Mouse (Mus musculus) limb, embryonic 11.5 days (tissue): ENCODE data around the gene Susd2. TPM values are rescaled to one million over a fixed set of nuclear protein-coding genes. Genes with fewer than 3 reads are reported as not detected.

ENCODE experiments used
- ATAC-seq: fragments of 200-750 bp; cut with Nextera tagmentation; 2 replicates; pipeline ENCODE4 v1.8.0; 2017; ENCODE audit warnings: low read depth; ENCODE audit not compliant: insufficient number of reproducible peaks, low FRiP score, low TSS enrichment
- DNase-seq: peaks from one replicate; pipeline ENCODE4 v3.0.0-alpha.2; 2015; ENCODE audit warnings: low spot score
- H3K27ac ChIP-seq: fragments of 300-500 bp; sonication (generic); replicated peaks from 2 replicates; pipeline ENCODE4 v1.5.1; 2014; ENCODE audit warnings: low read depth, mild to moderate bottlenecking, low read length
- H3K27me3 ChIP-seq: fragments of 300-500 bp; sonication (generic); 2 replicates; pipeline ENCODE4 v1.6.1; 2014; ENCODE audit warnings: mild to moderate bottlenecking, low read length, mixed read lengths; ENCODE audit not compliant: control insufficient read depth, insufficient read depth
- H3K36me3 ChIP-seq: fragments of 300-500 bp; sonication (generic); 2 replicates; pipeline ENCODE4 v1.6.1; 2014; ENCODE audit warnings: mild to moderate bottlenecking, low read length, moderate library complexity, mixed read lengths; ENCODE audit not compliant: control insufficient read depth, insufficient read depth
- H3K4me1 ChIP-seq: fragments of 300-500 bp; sonication (generic); 2 replicates; pipeline ENCODE4 v1.6.1; 2014; ENCODE audit warnings: low read length, mixed read lengths; ENCODE audit not compliant: control insufficient read depth, insufficient read depth
- H3K4me2 ChIP-seq: fragments of 300-500 bp; sonication (generic); 2 replicates; pipeline ENCODE4 v1.6.1; 2014; ENCODE audit warnings: low read depth, mild to moderate bottlenecking, moderate library complexity; ENCODE audit not compliant: severe bottlenecking
- H3K4me3 ChIP-seq: fragments of 300-500 bp; sonication (generic); 2 replicates; pipeline ENCODE4 v1.5.1; 2014; ENCODE audit warnings: low read depth, low read length
- H3K9ac ChIP-seq: fragments of 300-500 bp; sonication (generic); 2 replicates; pipeline ENCODE4 v1.6.1; 2014; ENCODE audit warnings: mild to moderate bottlenecking, low read length
- H3K9me3 ChIP-seq: fragments of 300-500 bp; sonication (generic); 2 replicates; pipeline ENCODE4 v1.6.1; 2016; ENCODE audit warnings: low read length; ENCODE audit not compliant: control insufficient read depth
- WGBS: fragments of 180-500 bp; shearing (Covaris S2); extraction: QIAGEN DNeasy Blood & Tissue Kit; methylation state at CpG from one replicate; pipeline ENCODE4 v1.1.7; 2014; 5-methylcytosine and 5-hydroxymethylcytosine counted together
- polyA plus RNA-seq: library from polyadenylated mRNA; unstranded; fragments of >200 nt; fragmentation: Nextera tagmentation; extraction: Ambion mirVana; gene quantifications from 2 replicates; pipeline ENCODE4 v1.2.1, GENCODE M21; 2014

Gene Susd2
- polyA plus RNA-seq, 1 experiment from 2014 or later: 1.4 TPM

- no peak overlapping the region for H3K4me2 ChIP-seq
- H3K9ac ChIP-seq: no peak overlapping the region
- WGBS: 93% methylated on average over 4 of the region's 4 CpGs
- DNase-seq (no peak), ATAC-seq (no peak)
- peaks cover 8% of the 10 kb centered on the region; the same call in 1 of the 2 replicates for H3K4me1 ChIP-seq
- H3K9me3 ChIP-seq: no peaks in the 10 kb centered on the region
- no peaks in the 10 kb centered on the region for H3K27me3 ChIP-seq
- H3K27ac ChIP-seq: no peak overlapping the region
- H3K36me3 ChIP-seq: peaks cover 5% of the 10 kb centered on the region; the same call in 1 of the 2 replicates
- H3K4me3 ChIP-seq: no peak overlapping the region
These were observed 18.8 kb upstream of the Susd2 start for GRCm38 (mm10) chr10:75662575-75662974.

- Histone ChIP-seq H3K27me3 (no peaks in the 10 kb centered on the region), H3K36me3 (peaks cover 5% of the 10 kb centered on the region; the same call in 1 of the 2 replicates), H3K27ac (no peak overlapping the region), H3K4me1 (peaks cover 5% of the 10 kb centered on the region; the same call in 1 of the 2 replicates), H3K9ac (no peak overlapping the region), H3K9me3 (no peaks in the 10 kb centered on the region), H3K4me3 (no peak overlapping the region), H3K4me2 (no peak overlapping the region)
- 89% methylated on average over 3 of the region's 3 CpGs for WGBS
- DNase-seq (no peak), ATAC-seq (no peak)
These were observed 18.1 kb upstream of the Susd2 start for GRCm38 (mm10) chr10:75661876-75662275.

DNA sequence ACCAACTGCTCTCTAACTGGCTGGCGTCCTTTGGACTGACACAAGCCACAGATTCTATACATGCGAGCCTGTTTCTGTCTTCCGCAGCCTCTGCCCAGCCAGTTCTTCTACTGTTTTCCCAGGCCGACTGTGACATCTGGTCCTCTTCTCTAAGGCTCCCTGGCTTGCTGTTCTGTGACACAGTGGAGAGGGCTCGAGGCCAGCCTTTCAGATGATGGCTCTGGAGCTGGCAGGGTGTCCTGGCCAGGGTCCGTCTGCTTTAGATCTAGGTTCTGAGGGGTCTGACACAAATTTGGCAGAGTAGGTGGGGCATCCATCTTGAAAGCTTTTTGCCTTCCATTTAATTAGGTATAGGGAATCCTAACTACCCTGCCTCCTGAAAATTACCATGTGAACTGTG is 17.6 kb upstream of the Susd2 start:
- H3K27me3 ChIP-seq: no peaks in the 10 kb centered on the region
- H3K4me1 ChIP-seq: no peaks in the 10 kb centered on the region
- no peaks in the 10 kb centered on the region for H3K9me3 ChIP-seq
- DNase-seq (no peak), ATAC-seq (no peak)
- no peak overlapping the region for H3K27ac ChIP-seq
- 83% methylated on average over 6 of the region's 6 CpGs for WGBS
- no peak overlapping the region for H3K9ac ChIP-seq
- H3K36me3 ChIP-seq: peaks cover 8% of the 10 kb centered on the region; the same call in 1 of the 2 replicates
- no peak overlapping the region for H3K4me3 ChIP-seq
- no peak overlapping the region for H3K4me2 ChIP-seq

GRCm38 (mm10) chr10:75657772-75658171 is 14.0 kb upstream of the Susd2 start:
- no peaks in the 10 kb centered on the region for H3K4me1 ChIP-seq
- no peak overlapping the region for H3K9ac ChIP-seq
- no peak overlapping the region for H3K4me2 ChIP-seq
- ATAC-seq (no peak), DNase-seq (no peak)
- peaks cover 11% of the 10 kb centered on the region; the same call in 1 of the 2 replicates for H3K36me3 ChIP-seq
- H3K9me3 ChIP-seq: no peaks in the 10 kb centered on the region
- no peaks in the 10 kb centered on the region for H3K27me3 ChIP-seq
- H3K4me3 ChIP-seq: no peak overlapping the region
- 97% methylated on average over 7 of the region's 7 CpGs for whole genome bisulfite sequencing
- no peak overlapping the region for H3K27ac ChIP-seq

DNA sequence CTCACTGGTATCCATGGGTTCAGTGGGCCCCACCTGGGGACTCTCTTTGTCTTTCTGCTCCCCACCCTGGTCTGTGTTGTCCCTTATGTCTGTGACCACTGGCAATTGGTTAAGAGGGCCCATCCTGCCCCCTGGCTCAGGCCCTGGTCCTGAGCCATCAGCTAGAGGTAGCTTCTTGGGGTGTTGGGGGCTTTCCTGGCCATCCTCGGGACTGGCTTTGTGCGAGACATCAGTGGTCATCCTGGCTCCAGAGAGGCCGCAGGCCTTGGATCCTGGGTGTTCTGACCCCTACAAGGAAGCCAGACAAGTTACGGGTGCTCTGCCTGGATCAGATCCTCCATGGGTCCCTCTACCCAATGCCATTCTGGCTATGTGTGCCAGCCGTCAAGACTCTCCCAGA is 13.4 kb upstream of the Susd2 start:
- WGBS: 90% methylated on average over 5 of the region's 5 CpGs
- no peak overlapping the region for H3K4me3 ChIP-seq
- H3K27me3 ChIP-seq: no peaks in the 10 kb centered on the region
- no peak overlapping the region for H3K27ac ChIP-seq
- no peaks in the 10 kb centered on the region for H3K9me3 ChIP-seq
- H3K4me1 ChIP-seq: no peaks in the 10 kb centered on the region
- H3K4me2 ChIP-seq: no peak overlapping the region
- peaks cover 15% of the 10 kb centered on the region for H3K36me3 ChIP-seq
- no peak for ATAC-seq
- no peak for DNase-seq
- no peak overlapping the region for H3K9ac ChIP-seq

GRCm38 (mm10) chr10:75654053-75654452 is 10.2 kb upstream of the Susd2 start:
- WGBS: 88% methylated on average over 4 of the region's 4 CpGs
- peaks cover 25% of the 10 kb centered on the region for H3K36me3 ChIP-seq

GRCm38 (mm10) chr10:75651381-75652068 is 7.7 kb upstream of the Susd2 start:
- Histone ChIP-seq H3K4me2 (no peak overlapping the region), H3K9me3 (no peaks in the 10 kb centered on the region), H3K27me3 (no peaks in the 10 kb centered on the region), H3K27ac (no peak overlapping the region), H3K9ac (no peak overlapping the region), H3K4me1 (no peaks in the 10 kb centered on the region), H3K4me3 (no peak overlapping the region), H3K36me3 (peaks cover 23% of the 10 kb centered on the region)
- DNase-seq: no peak
- ATAC-seq: no peak
- WGBS: 95% methylated on average over 16 of the region's 16 CpGs

More at GRCm38 (mm10) chr10:75654053-75654452, 10.2 kb upstream of the Susd2 start:
- Histone ChIP-seq H3K9me3 (no peaks in the 10 kb centered on the region), H3K4me3 (no peak overlapping the region), H3K27me3 (no peaks in the 10 kb centered on the region), H3K27ac (no peak overlapping the region), H3K4me1 (no peaks in the 10 kb centered on the region), H3K9ac (no peak overlapping the region), H3K4me2 (no peak overlapping the region)
- ATAC-seq (no peak), DNase-seq (no peak)

- H3K27ac ChIP-seq: no peak overlapping the region
- H3K4me3 ChIP-seq: no peak overlapping the region
- no peak overlapping the region for H3K4me2 ChIP-seq
- WGBS: 84% methylated on average over 6 of the region's 6 CpGs
- ATAC-seq: no peak
- H3K9me3 ChIP-seq: no peaks in the 10 kb centered on the region
- H3K27me3 ChIP-seq: no peaks in the 10 kb centered on the region
- DNase-seq: no peak
- H3K36me3 ChIP-seq: peaks cover 22% of the 10 kb centered on the region
- H3K4me1 ChIP-seq: no peaks in the 10 kb centered on the region
- no peak overlapping the region for H3K9ac ChIP-seq
These were observed 6.6 kb upstream of the Susd2 start for GRCm38 (mm10) chr10:75650306-75650902.
